Mouse (Mus musculus): Measurements from ENCODE around the gene Vtn.

DNA sequence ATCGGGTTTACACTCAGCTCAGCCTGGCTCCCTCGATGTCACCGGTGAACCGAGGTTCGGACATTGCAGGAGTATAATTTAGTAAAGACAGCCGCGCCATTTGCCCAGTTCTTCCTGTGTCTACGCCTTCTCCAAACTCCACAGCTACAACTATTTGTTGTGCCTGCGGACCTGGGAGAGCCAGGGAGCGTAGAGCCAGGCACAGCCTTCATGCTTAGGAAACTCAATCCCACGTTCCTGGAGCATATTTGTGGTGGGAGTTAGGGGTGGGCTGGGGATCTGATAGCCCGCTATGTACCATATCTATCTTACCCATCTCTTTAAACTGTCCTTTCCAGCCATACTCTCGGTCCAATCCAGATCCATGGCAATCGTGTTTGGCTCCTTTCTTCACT, 37.8 kb downstream of the Vtn start:
- TF ChIP-seq POLR2A (IDR thresholded peaks at IDR 0.05; ENCODE audit: extremely low read depth, insufficient read depth, low read length) (no peak), CTCF (IDR thresholded peaks at IDR 0.05; ENCODE audit: extremely low read depth, insufficient read depth, low read length) (no peak)
